Mouse (Mus musculus): ENCODE results near the gene Etl4.
A peak's percentile ranks its signal among the peaks of the same experiment; 100 is the strongest.
"Not testable (repeated sequence)": the region's sequence is repeated elsewhere in the genome, so short reads cannot be mapped to it uniquely, and the experiment has no call there.

Etl4 gene

DNA sequence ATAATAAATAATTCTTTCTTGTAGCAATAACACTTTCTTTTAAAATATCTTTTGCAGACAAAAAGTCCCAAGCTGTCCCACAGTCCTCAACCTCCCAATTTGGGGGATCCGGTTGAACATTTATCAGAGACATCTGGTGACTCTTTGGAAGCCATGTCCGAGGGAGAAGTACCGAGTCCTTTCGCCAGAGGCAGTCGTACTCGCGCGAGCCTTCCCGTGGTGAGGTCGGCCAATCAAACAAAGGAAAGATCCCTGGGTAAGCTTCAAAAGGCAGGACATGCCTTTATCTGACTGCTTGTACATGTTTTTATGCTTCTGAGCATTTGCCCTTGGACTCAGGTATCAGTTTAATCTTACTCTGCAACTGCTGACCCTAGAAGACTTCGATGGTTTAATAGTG lies 752.3 kb downstream of the Etl4 start:
- DNase-seq, result no peak

DNA sequence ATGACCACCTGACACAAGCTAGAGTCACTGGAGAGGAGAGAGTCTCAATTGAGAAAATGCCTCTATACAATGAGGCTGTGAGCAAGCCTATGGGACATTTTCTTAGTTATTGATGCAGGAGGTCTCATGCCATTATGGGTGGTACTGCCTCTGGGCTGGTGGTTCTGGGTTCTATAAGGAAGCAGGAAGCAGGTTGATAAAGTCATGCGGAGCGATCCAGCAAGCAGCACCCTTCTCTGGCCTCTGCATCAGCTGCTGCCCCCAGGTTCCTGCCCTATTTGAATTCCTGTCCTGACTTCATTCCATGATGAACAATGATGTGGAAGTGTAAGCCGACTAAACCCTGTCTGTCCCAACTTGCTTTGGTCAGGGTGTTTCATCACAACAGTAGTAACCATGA lies 753.1 kb downstream of the Etl4 start:
- DNase-seq, result no peak

DNA sequence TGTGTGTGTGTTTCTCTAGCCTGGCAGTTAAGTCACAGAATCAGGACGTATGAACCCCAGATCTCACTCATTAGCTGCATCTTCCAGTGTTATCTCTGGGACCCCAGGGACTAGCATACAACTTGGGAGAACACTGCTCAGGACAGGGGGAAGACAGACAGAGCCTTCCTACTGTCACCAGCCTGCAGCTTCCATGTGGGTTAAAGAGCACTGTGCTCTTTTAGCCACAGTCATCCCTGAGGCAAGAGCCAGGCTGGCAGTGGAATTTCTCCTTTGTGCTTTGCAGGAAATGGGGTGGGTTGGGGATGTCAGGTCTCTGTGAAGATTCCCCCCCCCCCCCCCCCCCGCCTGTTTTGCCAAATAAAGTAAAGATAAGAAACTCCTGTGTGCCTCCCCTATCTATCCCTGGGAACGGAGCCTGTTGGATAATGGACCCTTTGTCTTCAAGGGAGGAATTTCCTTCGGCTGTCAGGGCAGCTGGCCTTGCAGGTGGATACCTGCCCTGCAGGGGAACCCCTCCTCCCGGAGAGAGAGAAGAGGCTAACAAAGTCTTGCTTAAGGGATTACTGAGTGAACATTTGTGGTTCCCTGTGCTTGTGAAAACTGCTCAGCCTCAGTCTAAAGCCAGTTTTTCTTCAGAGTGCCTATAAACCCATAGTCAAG lies 755.9 kb downstream of the Etl4 start:
- no peak for DNase-seq

DNA sequence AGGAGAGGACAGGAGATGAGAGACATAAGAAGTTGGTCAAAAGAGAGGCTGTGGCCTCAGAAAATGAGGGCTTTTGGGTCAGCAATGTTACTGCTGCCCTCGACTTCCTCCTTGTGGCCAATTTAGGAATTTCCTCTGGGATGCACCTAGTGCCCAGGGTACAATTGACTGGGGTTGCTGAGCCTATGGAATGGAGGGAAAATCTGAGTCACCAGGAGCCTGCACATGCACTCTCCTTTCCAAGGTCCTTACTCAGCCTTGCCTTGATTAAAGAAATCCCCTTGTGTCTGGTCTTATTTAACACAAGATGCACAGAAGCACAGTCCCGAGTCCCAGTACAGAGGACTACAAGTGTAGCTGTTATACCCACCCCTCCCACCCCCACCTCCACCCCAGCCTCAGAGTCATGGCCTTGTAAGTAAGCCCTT lies 756.5 kb downstream of the Etl4 start:
- peak; percentile 51 to 73 for DNase-seq

DNA sequence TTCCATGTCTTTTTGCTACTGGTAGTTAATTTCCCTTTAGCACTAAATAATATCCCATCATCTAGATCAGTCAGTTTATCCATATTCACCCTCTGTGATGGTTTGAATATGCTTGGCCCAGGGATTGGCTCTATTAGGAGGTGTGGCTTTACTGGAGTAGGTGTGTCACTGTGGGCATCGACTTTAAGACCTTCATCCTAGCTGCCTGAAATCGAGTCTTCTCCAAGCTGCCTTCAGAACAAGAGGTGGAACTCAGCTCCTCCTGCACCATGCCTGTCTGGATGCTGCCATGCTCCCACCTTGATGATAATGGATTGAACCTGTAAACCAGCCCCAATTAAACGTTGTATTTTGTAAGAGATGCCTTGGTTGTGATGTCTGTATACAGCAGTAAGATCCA lies 758.3 kb downstream of the Etl4 start:
- no peak for DNase-seq

DNA sequence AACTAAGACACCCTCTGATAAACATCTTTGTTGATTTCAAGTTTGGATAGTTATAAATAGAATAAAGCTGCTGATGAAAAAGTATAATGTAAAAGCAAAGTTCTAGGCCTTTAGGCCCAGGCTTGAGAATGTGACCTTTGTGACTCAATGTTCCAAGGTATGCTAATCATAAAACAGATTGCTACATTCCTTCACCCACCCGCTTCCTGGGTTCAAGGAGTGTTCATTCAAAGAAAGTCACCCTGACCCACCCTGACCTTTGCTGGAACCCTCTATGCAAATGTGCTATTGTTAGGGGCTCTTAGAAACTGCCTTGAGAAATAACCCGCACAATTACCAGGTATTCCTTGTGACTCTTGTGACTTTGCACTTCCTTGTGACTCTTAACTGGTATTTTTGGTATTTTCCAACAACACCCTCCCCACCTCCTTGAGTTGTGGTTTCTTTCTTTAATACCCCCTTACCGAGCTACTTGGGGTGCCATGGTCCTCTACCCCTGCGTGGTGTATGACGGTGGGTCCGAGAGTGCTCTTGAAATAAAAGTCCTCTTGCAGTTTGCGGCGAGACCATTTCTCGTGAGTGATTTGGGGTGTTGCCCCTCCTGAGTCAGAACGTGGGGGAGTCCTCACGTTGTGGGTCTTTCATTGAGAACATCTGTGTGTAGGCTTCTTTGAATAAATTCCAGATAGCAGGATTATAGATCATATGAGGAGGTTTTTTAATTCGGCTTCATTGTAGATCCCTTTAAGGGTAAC lies 758.9 kb downstream of the Etl4 start:
- DNase-seq, result not testable (repeated sequence)

DNA sequence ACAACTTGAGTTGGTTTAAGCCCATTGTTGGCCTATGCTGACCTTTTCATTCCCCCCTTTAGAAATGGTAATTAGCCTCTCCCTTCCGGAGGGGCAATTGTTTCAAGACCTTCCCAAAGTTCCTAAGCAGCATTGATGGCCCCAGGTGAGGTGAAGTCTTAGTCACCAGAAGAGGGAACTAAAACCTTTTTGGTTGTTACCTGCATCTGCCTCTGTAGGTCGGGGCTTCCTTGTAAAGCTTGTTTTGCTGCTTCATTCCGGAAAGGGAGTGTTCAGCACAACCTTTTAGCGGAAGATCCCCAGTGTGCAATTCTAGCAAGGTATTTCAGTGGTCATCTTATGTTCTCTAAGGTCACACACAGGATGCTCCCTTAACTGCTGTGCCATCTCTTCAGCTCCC lies 759.8 kb downstream of the Etl4 start:
- DNase-seq, result no peak

DNA sequence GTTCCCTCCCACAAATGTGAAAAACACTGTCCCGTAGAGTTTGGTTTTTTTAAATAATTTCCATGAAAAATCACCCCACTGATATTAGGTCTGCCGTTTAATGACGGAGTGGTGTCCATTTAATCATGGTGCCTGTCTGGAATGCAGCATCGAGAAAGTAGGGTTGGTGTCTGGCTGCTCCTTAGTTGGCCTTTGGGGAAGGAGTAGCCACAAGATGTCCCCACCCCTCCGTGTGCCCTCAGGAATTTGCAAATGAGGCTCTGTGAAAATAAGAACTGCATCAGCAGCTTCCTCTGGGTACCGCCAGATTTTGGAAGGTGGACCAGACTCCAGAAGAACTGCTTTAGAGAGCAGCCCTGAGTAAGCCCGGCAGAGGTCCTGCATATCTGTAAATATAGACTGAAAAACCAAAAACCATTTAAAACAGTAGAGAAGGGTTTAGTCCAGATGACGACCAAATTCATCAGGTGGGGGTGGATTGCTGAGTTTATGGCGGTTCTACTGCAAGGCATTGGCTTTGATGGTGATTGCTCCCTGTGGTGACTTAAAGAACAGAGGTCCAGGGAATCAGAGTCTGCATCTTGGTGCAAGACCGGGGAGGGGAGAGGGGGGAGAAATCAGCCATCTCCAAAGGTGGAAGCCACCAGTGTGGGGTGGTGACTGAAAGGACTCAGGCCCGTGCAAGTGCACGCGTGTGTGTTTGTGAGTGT lies 762.1 kb downstream of the Etl4 start:
- no peak for DNase-seq

DNA sequence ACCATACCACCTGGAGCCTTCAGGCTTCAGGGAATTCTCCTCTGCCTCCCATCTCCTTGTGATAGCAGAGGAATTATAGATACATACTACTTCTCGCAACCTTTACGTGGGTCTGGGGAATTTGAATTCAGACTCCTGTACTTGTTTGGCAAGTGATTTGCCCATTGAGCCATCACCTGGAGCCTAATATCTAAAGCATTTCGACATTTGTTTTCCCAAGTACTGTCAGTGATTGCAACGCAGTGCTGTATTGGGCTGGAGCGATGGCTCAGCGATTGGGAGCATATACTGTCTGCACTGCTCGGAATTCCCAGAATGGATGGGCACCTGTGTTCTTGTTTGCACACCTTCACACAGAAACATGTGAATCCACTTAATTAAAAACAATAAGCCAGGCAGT lies 762.7 kb downstream of the Etl4 start:
- no peak for DNase-seq

DNA sequence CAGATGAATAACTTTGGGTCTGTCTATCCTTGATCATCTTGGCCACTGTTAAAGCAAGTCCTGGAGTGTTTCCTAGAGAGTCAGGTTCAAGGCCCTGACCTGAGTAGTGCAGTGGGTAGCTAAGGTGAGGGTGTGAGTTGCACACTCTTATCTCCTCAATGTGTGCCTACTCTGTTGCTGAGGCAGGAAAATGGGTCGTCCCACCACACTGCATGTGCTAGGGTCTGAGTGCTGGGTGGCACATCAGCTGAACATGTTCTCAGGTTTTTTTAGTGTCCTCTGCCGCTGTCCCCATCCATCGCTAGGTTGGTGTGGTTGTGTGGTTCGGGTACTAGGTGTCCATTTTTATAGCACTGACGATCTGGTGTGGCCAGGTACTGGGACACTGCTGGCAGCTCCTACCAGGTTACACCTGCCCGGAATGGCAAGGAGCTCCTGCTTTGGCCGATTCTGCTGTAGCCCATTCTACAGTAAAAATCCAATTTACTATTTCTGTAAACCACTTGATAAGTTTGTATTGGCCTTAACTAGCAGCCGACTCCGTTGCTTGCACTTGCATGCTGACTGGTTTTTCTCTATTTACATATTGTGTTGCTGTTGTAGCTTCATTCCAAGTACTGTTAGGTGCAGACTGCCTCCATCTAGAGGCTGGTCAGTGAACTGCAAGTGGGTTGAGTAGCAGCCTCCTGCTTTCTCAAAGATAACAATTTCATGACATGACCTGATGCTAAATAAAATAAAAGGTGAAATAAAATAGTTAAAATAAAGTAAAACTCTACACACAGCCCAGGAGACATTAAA lies 763.4 kb downstream of the Etl4 start:
- peak; percentile 62 to 83 for DNase-seq

DNA sequence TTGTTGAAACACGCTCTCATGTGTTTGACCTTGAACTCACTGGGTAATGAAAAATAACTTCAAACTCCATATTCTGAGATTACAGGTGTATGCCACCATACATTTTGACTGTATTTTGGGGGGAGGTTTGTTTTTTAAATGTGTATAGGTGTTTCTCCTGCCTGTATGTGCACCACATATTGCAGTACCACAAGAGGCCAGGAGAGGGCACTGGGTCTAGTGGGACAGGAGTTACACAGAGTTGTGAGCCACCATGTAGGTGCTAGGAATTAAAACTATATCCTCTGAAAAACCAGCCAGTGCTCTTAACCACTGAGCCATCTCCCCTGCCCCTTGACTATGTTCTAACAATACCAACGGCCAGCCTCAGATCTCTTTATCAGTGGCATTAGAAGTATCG lies 766.8 kb downstream of the Etl4 start:
- DNase-seq, result peak; percentile 36 to 44

DNA sequence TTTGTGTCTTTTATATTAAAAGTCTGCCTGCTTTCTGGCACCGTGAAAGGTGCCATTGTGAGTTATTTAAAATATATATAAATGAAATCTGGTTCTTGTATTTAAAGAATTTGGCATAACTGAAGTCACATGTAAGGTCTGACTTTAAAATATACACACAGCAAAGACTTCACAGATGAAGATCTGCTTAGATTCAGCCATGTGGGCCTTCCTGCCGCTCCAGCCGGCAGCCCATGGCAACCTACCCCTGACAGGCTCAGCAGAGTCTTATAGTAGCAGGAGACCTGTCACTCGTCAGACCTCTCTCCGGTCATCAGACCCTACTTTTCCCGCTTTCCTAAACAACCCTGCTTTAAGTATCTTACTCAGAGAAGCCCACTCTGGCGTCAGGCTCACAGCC lies 769.2 kb downstream of the Etl4 start:
- no peak for DNase-seq

DNA sequence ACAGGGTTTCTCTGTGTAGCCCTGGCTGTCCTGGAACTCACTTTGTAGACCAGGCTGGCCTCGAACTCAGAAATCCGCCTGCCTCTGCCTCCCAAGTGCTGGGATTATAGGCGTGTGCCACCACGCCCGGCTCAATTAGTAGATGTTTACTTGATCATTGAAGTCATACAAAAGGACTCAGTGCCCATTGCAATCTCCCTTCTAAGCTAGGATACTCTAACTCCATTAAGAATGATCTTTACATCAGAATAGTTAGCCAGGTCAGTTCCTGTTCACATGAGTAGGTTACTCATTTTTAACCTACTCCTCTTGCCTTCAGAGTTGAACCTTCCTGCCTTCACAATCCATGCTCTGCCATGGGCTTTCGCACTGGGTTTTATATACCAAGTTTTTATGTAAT lies 772.6 kb downstream of the Etl4 start:
- not testable (repeated sequence) for DNase-seq

DNA sequence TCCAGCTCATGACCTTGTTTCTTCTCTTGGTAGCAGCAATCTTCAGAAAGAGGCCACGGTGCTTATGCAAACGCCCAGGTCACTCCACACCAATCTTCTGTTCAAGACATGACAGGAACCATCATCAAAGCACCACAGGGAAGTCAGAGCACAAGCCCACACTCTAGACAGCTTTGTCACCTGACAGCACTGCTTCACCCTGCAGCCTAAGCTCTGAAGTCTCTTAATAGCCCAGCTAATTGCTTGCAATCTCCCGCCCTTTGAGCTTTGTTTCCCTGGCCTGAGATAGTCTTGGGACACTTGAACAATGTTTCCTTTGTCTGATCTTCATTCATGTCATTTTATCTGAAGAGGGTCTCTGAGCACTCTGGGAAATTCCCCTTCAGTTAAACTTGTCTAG lies 779.8 kb downstream of the Etl4 start:
- DNase-seq, result no peak

DNA sequence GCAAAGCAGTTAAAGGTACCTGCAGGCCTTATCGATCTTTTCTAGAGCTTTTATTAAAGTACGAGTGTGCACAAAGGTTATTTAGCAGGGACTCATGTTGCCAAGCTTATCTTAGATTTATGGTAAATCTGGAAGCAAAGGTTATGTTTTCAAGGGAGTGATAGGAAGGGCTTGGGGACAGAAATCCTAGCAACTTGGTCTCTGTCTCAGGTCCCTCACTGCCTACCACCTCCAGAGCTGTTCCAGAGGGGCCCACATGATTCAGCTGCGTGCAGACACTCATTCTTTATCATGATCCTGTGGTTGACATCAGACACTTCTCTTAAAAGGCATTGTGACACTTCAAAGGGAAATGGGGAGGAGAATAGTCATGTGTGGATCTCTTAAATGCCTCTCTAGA lies 783.3 kb downstream of the Etl4 start:
- DNase-seq, result no peak

DNA sequence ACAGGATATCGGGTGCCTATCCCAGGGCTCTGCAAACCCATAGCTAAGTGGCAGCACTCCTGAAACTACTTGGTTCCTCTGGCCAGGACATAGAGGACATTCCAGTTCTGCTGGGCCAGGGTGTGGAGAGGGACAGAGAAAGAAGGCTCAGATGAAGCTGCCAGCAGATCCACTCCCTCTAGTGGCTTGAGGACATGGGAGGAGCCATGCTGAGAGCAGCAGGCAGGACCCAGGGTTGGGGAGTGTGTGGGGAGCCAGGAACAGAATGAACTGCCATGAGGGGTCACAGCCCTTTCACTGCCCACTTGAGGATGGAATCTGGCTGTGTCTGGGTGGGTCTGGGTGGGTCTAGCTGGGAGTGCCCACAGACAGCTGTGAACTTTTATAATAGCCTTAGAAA lies 784.2 kb downstream of the Etl4 start:
- DNase-seq, result no peak

DNA sequence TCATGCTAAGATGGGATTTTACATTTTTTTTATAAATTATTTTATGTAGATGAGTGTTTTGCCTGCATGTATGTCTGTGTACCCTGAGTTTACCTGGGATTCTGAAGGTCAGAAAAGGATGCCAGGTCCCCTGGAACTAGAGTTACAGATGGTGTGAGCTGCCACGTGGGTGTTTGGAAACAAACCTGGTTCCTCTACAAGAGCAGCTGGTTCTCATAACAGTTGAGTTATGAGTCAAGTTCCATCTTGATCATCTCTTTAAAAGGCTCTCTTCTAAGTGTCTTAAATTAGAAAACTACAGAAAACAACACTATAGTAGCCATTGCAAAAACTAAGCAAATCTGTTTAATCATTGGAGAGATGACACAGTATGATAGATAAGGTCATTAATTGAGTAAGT lies 788.1 kb downstream of the Etl4 start:
- no peak for DNase-seq

DNA sequence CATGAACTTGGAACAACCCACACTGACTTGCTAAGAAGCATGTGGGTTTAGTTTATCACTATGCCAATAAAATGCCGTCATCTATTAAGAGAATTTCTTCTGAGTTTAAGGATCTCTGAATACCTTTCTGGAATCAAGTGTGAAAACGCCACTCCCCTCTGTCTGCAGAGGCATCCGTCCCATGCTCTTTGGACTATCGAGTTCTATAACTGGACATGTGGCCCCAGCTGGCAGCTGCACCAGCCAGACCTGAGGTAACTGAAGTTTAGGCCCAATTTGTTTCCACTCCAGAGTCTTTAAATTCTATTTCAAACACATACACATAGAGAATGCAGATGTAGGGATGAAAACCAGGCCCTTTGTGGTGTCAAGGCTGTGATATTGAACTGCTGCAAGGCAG lies 795.5 kb downstream of the Etl4 start:
- DNase-seq, result no peak

DNA sequence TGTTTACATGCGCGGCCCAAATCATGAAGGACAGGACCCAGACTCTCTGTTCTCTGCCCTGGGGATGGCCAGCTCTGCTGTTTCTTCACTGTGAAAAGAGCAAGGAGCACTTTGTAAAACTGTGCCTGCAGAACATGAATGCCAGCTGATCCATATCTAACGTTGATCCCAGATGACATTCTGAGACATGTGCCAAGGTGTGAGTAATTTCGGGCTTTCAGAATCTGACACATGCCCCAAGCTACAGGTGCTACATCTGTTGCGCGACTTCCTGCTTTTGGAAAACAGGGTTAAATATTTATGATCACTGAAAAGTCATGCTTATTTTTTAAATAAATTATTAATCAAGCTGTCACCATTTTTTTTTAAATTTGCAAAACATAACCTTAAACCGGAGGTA lies 801.0 kb downstream of the Etl4 start:
- no peak for DNase-seq

DNA sequence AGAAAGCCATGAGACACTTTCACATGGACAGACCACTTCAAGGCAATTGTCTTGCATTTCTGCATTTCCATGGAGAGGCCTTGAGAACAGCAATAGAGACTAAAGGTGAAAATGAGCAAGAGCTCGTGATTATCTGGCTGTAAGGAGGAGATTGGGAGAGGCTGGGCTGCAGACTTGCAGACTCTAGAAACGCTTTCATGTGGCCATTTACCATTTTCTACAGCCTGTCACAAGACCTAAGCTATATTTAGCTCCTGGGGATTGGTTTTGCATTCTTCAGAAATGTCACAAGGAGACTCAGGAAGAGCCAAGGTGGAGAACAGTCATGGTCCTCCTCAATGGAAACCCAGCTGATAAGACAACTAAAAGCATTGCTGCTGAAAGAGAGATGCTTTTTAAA lies 801.4 kb downstream of the Etl4 start:
- DNase-seq, result no peak

DNA sequence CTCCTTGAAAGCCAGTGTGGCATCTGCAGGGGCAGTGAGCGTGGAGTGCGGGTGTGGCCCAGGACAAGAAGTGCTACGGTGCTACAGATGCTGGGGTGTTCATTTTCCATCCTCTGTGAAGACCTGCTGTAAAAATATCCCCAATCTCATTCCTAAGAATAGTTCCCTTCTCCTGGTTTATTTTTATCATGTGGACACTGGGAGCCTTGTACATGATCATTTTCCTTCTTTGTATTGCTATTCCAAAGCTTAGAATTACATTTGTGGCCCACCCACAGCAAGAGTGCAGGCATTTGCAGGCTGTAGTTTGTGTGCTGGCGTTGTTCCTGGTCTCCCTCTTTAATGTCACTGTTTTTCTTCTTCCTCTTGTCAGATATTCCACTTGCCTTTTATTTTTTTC lies 809.5 kb downstream of the Etl4 start:
- no peak for DNase-seq

DNA sequence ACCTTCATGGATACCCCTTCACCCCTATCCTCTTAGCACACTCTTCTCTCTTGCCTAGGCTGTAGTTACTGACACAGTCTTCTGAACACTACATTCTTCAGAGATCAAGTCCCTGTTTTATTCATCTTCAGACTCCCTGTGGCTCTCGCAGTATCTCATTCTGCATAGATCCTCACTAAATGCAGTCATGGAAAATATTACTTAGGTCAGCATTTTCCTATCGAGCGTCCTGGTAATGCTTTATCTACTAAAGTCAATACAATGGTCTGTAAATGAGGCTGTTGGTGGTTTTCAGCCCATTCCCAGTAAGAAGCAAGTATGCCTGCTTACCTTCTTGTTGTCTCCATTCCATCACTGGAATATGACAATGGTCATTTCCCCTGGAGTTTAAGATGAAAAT lies 811.5 kb downstream of the Etl4 start:
- DNase-seq, result no peak

Data from kidney, postnatal 25 days (tissue).